20 mouse cellular contexts compared by ENCODE assay signal in the genomic region with DNA sequence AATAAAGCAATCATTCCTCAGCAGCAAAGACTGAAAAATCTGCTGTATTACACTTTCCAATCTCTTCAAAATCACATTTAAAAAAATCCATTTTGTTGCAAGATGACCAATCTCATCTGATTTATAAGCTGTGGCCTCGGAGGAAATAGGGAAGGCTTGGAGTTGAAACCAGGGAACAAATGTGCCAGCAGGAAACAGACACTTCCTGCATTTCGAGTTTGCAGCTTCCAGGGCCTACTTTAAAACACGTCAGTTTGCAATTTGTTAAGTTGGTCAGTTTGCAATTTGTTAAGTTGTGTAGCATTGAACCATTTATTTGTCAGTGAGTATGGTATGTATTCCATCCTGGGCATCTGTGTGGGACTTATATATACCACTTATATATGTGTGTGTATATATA.
"Had no signal": no experiment of that assay in that cellular context is flagged by ENCODE, and none has a peak within 500 bp of the region (broad histone marks: within the 10 kb centered on the region; RNA-seq: fewer than 3 reads in every experiment).

No protein-coding gene starts in this region.

- ATAC-seq: intestine, embryonic 15.5 days; liver, postnatal 0 days had no signal

- DNase-seq: kidney, adult 11 months; kidney, adult 9 months; kidney, postnatal 4 days; left cerebral cortex, postnatal 4 days; liver, postnatal 0 days; lung, postnatal 14 days; lung, postnatal 4 days; retina, postnatal 1 day; right cerebral cortex, postnatal 25 days; spleen, adult 18-20 months; thymus, postnatal 25 days had no signal

- H3K9me3 ChIP-seq: intestine, embryonic 15.5 days; limb, embryonic 12.5 days; limb, embryonic 15.5 days; lung, embryonic 15.5 days; neural tube, embryonic 12.5 days; neural tube, embryonic 15.5 days; stomach, embryonic 15.5 days had no signal

- H3K4me3 ChIP-seq: intestine, embryonic 15.5 days; limb, embryonic 12.5 days; limb, embryonic 15.5 days; lung, embryonic 15.5 days; neural tube, embryonic 12.5 days; neural tube, embryonic 15.5 days; stomach, embryonic 15.5 days had no signal

- H3K36me3 ChIP-seq: intestine, embryonic 15.5 days; limb, embryonic 12.5 days; limb, embryonic 15.5 days; lung, embryonic 15.5 days; neural tube, embryonic 12.5 days; neural tube, embryonic 15.5 days; stomach, embryonic 15.5 days had no signal

- H3K27ac ChIP-seq: intestine, embryonic 15.5 days; limb, embryonic 12.5 days; limb, embryonic 15.5 days; liver, embryonic 14.5 days; lung, embryonic 15.5 days; neural tube, embryonic 12.5 days; neural tube, embryonic 15.5 days; stomach, embryonic 15.5 days had no signal

- H3K27me3 ChIP-seq: intestine, embryonic 15.5 days; limb, embryonic 12.5 days; limb, embryonic 15.5 days; lung, embryonic 15.5 days; neural tube, embryonic 12.5 days; neural tube, embryonic 15.5 days; stomach, embryonic 15.5 days had no signal

- H3K4me2 ChIP-seq: intestine, embryonic 15.5 days; limb, embryonic 12.5 days; limb, embryonic 15.5 days; liver, embryonic 11.5 days; lung, embryonic 15.5 days; neural tube, embryonic 12.5 days; neural tube, embryonic 15.5 days; stomach, embryonic 15.5 days had no signal

- H3K4me1 ChIP-seq: intestine, embryonic 15.5 days; limb, embryonic 12.5 days; limb, embryonic 15.5 days; lung, embryonic 15.5 days; stomach, embryonic 15.5 days had no signal

- H3K9ac ChIP-seq: intestine, embryonic 15.5 days; limb, embryonic 12.5 days; limb, embryonic 15.5 days; liver, embryonic 14.5 days; liver, postnatal 0 days; lung, embryonic 15.5 days; neural tube, embryonic 12.5 days; neural tube, embryonic 15.5 days; stomach, embryonic 15.5 days had no signal
